Mouse (Mus musculus) kidney, adult 18-20 months (tissue): ENCODE measurements around the gene Btbd35f25.
"Not testable (repeated sequence)": the region's sequence is repeated elsewhere in the genome, so short reads cannot be mapped to it uniquely, and the experiment has no call there.

Experiments
- DNase-seq: peaks from one replicate; pipeline ENCODE4 v3.0.0; 2021

Gene Btbd35f25

DNA sequence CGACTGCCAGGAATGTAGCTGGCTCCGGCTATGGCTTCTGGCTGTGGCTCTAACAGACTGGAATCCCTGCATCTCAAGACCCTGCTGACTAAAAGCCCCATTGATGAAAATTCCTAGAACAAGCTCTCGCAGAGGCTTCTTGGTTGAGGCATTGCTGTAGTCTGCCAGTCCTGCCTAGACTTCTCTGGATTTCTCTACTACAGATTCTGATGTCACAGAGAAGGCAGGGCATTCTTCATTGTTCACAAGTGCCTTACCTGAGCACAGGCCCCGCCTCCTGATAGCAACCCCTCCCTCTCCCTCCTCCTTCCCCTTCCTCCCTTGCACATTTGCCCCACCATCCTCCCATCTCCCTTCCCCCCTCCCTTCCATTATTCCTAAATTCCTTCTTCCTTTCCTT lies at the start of gene Btbd35f25:
TSS of gene Btbd35f25 (minus strand) at position 101 of the 400 bp plus-strand sequence.
- not testable (repeated sequence) for DNase-seq

DNA sequence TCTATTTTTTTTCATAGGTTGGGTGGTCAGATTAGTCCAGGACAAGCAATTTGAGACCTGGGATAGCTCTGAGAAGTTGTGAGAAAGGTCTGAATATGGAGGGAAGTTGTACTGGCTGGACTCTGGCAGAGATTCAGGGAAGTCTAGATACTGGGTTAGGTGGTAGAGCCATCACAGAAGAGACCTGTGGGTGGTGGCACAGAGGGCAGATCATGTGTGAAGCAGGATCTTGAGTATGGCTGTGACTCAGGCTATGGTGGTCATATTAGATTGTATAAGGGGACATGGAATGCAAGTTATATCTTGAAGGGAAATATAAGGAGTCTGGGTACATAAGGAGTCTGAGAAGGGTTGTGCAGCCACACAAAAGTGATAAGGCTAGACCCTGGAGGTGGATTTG lies 49.3 kb upstream of the Btbd35f25 start:
- DNase-seq: no peak

GRCm38 (mm10) chrX:31764001-31764400 lies 47.0 kb upstream of the Btbd35f25 start:
- no peak for DNase-seq

- no peak for DNase-seq
Measured at GRCm38 (mm10) chrX:31745079-31745478, 28.1 kb upstream of the Btbd35f25 start.

GRCm38 (mm10) chrX:31736958-31737357 lies 20.0 kb upstream of the Btbd35f25 start:
- no peak for DNase-seq
